Mouse (Mus musculus) left cerebral cortex, postnatal 36 days (tissue): Measurements from ENCODE around the gene Fmnl2. TPM values are rescaled to one million over a fixed set of nuclear protein-coding genes. Genes with fewer than 3 reads are reported as not detected.
A peak's percentile ranks its signal among the peaks of the same experiment; 100 is the strongest.

ENCODE experiments used
- DNase-seq, 2 experiments: peaks; one replicate each; pipeline ENCODE4 v3.0.0; 2021 to 2022; ENCODE audit warnings: low spot score in 2 of 2, mixed read lengths in 1 of 2
- intact Hi-C: fragments of 180-260 bp; cut with DNase I; formaldehyde crosslinking; loops from one replicate; pipeline ENCODE4 v1.15.1; 2025
- total RNA-seq, 2 experiments: library from RNA; stranded (reverse); gene quantifications; 2 replicates each; pipeline ENCODE4 v1.2.3; 2021

Gene Fmnl2
- total RNA-seq, 2 experiments from 2014 or later = 39.4 to 43.9 TPM

DNA sequence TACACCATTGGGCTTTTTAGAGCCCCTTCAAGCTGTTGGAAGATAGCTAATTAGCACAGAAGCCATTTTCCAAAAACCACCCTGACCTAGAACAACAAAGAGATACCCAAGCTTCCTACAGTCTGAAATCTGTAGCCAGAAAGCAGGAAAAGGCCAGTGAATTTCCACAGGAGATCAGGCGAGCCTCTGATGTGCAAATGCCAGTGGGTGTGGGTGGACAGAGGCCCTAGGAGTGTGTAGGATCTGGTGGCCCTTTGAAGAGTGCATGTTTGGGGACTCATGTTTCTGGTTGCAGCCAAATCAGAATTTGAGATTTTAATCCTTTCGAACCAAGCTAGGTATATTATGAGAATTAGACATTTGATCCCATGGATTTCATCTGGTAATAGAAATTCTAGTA is 88.4 kb downstream of the Fmnl2 start:
- intact Hi-C loops = no loop called here
- DNase-seq = no peak

DNA sequence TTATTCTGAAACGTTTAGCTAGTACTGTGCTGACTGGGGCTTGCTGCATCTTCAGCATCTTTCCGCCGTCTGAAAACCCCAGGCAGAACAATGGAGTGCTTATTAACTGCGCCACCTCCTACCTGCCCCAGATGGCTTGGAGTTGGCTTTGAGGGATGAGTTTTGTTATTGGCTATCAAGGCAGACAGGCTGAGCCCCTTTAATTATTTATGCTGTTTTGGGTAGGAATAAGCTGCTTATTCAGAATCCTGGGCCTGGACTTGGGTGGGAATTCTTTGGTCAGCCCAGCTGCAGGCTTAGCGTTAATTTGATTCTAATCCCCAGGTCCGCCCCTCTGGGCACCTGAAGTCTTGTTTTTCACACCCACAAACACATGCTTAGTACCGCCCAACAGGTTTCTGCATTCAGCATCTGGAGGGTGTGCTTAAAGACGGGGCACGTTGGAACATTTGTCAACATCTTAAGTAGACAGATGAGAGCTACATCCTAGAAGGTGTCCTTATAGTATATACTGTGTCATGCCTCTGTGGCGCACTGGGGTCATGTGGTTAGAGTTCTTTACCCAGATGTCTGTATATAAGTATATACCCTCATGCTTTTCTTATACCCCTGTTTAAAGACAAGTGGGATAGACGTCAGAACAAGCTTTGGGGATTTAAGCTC is 89.0 kb downstream of the Fmnl2 start:
- intact Hi-C loops = no loop called here
- no peak for DNase-seq

DNA sequence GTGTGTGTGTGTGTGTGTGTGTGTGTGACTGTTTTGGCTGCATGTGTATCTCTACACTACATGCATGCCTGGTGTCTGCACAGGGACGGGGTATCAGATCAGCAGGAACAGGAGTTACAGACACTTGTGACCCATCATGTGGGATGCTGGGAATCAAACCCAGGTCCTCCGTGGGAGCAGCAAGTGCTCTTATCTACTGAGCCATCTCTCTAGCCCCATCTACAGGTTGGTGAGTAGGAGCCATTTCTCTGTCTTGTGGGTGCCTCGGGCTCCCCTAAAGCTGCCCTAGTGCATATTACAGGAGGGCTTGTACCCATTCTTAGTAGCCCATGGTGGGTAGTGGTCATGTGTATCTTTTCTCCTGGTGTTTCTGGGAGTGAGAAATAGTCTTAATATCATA is 90.7 kb downstream of the Fmnl2 start:
- intact Hi-C loops = no loop called here
- no peak for DNase-seq

DNA sequence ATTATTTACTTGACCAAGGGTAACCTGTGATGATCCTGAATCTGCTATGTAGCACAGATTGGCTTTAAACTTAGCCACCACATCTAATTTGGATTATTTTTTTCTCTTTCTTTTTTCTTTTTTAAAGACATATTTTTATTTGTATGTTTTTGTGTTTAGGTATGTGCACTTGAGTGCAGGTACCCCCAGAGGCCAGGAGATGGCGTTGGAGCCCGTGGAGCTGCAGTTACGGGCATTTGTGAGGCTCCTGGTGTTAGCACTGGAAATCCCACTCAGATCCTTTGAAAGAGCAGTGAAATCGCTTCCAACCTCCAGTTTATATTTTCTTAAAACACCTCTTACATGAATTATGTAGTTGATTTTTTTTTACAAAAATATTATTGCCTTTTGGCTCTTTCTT is 91.9 kb downstream of the Fmnl2 start:
- no peak for DNase-seq
- intact Hi-C loops = no loop called here

DNA sequence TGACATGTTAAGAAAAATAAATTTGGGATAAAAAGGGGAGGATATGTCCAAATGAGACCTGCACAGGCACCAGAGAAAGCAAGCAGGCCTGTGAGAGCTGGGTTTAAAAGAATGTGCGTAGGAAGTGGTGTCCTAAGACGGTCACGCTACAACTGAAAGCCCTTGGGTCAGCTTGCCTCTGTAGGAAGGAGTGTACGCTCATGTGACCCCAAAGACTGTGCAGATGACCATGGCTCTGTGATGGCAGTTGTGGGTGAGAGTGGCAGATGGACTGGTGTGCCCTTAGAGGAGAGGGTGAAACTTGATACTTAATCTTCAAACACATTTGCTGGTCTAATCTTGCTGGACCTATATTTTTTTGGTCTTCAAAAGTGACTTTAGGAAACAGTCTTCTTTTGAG is 92.6 kb downstream of the Fmnl2 start:
- intact Hi-C loops = no loop called here
- DNase-seq = no peak

DNA sequence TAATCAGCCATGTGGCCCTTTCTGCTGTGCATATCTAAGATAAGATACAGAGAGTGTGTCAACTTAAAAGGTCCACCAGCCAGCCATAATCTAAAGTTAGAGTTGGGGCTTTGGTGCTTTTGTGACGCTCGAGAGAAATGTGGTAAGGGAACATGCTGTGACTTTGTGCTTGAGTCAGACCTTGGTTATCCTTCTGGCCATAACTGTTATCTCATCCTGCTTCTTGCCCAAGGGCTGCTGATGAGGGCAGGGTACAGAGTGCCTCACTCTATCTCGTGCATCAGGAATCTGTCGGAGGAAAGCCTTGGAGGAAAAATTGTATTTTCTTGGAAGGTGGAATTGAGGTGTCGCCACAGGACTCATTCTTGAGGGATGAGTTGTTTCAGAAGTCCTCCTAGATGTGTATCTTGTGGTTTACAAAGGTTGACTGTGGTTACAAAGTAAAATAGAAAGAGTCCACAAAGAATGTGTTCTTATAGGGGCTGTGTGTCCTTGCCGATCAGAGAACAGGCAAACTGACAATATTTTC is 94.6 kb downstream of the Fmnl2 start:
- no peak for DNase-seq
- intact Hi-C loops = no loop called here

DNA sequence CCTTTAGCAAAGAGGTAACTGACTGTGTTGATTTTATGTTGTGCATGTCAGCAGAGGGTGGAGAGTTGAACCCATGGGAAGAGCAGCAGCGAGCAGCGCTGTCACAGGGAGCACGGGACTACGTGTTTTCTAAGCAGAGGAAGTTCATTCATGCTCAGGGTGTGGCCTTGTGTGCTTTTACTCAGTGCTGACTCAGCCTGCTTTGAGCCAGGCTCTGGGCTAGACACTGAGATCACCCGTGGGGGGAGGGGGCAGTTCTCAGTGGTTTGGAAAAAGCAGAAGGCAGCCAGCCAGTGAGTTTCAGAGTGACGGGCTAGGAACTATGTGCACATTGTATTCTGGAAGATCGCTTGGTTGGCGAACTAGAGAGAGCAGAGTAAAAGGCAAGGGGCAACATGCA is 97.4 kb downstream of the Fmnl2 start:
- DNase-seq = peak in 1 of 2 experiments; percentile 68
- intact Hi-C loops = no loop called here

DNA sequence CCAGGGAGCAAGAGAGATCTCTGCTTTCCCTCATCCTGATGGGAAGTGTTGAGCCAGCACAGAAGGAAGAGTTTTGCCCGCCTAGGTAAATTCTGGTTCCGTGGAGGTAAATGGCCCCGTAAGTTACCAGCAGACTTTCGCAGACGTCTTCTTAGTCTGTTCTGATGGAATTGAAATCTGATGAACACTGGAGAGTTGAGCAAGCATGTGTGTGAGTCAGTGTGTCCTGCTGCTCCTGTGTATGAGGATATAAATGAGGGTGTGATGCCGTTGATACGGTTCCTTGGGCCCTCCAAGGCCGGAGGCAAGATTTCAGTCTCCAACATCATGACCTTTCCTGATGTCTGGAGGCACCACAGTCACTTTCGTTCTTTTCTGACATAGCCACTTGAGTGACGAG is 98.2 kb downstream of the Fmnl2 start:
- no peak for DNase-seq
- intact Hi-C loops = no loop called here

DNA sequence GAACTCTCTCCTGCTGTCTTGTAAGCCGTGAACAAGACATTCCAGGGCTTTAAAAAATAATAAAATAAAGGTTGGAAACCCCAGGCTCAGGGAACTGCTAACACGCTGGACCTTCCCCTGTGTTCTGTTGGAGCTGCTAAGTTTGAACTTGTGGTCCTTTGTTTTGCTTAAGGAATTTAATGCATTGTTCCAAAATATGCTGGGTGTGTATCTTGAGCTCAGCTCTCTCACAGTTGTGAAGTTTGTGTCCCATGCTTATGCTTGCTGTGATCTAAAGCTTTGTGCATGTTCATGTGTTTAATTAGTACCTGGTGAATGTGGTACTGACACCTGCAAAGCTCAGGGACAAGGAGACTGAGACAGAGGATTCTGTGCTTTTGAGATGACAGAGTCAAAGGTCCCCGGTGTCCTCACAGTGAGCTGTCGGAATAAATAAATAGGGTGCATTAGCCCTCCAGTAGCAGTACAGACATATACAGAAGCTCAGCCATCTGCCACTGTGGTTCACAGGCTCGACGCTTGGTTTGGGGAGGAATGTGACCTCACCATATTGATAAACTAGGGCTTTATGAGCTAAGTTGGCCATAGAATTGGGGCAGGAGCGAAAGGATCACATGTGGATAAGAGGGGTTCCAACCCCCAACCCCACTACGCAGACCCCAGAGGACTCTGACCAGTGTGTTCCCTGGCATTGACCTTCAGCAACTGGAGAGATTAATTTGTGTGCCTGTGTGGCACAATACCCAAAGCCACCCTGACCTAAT is 100.3 kb downstream of the Fmnl2 start:
- no peak for DNase-seq
- intact Hi-C loops = no loop called here

DNA sequence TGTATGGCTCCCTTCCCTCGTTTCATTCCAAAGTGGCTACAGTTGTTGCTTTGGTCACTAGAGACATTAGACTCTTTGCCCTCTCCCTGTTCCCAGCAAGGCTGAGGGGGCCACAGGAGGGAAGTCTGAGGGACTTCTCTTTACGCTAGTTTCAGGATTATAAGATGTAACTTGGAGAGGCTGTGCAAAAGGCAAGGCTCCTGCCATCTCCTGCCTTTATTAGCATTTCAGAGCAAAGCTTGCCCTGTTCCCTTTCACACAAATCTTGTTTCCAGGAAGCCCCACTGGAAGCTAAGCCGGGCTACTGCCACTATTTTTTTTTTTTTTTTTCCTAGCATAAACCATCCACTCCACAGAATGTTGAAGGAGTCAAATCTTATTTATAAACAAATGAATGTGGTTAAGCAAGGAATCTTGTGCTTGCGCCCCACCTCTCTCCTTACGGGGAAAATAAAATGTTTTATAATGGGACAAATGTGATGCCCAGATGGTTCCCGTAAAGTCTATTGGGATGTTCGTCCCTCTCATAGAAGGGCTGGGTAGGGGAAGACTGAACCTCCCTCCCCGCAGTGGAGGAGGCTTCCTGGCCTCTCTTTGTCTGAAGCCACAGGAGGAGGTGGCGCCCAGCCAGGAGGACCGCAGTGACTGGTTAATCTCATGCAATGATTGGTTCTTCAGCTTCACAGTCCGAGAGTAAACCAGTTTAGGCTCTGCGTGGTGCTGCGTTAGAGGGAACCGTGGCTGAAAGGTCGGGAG is 101.1 kb downstream of the Fmnl2 start:
- intact Hi-C loops = no loop called here
- DNase-seq = no peak

DNA sequence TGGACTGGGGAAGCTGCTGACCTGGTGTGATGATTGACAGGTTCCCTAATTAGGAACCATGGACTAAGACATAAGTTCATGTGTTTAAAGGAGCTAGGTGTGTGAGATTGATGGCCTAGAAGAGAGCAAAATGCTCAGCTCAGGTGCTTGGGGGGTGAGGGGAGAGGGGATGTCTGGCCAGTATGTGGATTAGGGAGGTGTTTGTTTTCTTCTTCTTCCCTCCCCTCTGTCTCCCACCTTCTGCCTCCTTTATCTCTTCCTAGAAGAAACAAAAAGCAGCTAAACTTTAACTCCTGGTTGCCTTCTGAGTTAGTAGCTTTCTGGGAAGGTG is 101.6 kb downstream of the Fmnl2 start:
- intact Hi-C loops = no loop called here
- DNase-seq = no peak

DNA sequence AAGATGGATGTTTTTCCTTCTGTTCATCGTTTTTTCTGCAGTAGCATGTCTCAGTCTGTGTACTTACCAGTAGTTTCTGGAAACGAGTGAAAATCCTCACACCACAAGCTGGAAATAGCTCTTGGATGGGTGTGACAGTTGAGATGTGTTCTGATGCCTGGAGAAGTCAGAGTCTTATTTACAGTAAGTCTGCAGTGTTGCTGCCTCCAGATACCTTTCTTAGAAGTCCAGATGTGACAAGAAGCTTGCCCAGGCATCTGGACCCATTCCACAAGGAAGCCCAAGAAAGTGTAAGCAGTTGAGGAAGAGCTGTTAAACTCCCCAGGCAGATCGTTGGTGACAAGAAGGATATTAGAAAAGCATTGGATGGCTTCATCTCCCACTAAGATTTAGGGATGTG is 102.3 kb downstream of the Fmnl2 start:
- intact Hi-C loops = no loop called here
- no peak for DNase-seq

DNA sequence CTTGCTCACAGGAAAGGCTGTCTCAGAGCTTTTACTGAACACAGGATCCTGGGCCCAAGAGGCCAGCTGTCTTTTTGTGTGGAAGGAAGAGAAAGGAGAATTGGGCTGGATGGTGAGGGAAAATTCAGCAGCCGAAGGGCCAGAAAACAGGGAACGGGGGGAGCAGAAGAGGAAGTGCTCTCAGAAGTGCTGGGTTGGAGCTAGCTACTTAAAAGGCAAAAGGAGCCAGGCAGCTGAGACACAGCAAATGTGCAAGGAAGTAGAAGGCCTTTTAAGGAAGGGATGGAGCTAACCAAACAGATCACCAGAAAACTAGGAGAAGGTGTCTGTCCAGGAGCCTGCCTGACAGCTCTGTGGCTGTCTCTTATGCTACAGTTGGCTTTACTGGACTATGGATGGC is 103.0 kb downstream of the Fmnl2 start:
- intact Hi-C loops = no loop called here
- DNase-seq = no peak

DNA sequence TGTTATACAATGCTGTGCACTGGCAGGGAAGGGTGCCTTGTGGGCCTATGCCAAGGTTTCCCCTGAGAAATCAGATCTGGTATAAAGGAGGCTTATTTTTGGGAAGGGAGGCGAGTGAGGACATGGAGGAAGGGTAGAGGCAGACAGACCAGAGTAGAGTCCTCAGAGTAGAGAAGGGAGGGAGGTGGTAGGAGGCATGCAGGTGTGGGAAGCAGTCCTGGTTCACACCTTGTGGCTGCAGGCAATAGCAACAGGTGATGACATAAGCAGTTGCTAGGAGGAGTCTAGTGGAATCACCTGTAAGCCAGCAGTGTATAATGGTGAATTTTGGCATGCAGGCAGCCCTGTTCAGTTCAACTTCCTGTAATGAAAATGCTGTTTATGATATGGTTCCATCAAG is 105.8 kb downstream of the Fmnl2 start:
- no peak for DNase-seq
- intact Hi-C loops = no loop called here

DNA sequence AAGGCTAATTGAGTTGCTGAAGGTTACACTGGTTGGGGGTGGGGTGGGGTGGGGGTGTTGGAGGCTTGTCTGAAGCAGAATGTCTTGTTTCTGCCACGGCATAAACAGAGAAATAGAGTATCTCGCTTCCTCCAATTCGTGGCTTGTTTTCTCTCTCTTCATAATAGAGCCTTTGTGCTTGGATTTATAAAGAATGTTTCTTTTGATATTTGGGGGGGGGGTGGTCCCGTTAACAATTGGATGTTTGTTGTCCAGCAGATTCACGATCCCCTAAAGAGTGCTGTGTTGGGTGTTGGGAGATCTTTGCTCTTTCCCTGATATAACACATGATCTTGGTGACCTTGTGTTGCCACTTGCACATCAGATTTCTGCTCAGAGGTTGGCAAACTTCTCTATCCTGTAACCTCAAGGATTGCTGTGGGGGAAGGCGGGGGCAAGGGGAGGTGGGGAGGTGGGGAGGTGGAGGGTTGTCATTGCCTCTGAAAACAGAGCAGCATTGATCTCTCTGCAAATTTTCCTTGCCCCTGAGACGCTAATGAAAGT is 106.8 kb downstream of the Fmnl2 start:
- intact Hi-C loops = no loop called here

DNA sequence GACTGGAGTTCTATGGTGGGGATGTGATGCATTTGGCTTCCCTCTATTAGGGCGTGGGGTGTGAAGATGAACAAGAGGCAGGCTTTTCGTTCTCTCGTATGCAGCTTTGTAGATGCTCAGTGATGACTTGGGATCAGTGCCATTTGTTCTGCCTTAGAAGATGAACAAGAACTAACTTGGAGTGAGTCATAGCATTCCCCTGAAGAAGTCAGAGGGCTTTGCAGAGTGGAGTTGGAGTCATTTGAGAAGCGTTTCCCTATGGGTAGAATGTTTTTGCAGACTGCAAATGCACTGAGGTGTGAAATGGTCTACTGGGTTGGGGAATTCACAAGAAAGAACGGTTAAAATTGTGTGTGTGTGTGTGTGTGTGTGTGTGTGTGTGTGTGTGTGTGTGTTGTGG is 108.6 kb downstream of the Fmnl2 start:
- intact Hi-C loops = no loop called here
- DNase-seq = no peak

More for the DNA sequence above, 106.8 kb downstream of the Fmnl2 start:
- no peak for DNase-seq

DNA sequence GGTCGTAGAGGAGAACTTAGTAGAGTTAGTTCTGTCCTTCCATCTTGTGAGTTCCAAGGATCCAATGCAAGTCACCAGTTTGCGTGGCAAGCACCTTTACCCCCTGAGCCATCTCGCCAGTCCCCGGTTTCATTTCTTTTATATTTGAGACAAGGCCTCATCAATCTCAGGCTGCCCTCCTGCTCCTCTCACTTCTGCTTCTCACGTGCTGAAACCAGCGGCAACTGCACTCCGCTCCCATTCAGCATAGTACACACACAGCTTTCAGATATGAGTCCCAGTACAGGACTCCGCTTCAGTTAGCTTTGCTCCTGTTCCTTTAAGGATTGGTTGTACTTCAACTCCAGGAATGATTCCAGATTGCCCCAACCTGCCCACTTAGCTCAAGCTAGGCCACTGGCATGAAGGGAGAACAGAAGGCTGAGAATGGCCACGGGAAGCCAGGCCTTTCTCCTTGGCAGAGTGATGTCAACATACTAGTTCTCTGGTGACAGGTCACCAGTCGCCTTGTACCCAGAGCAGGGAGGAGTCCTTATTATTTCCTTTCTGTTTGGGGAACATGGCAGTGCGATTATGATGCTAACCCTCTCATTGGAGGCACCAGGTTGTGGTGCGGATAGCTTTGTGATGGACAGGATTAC is 109.3 kb downstream of the Fmnl2 start:
- no peak for DNase-seq
- intact Hi-C loops = no loop called here

DNA sequence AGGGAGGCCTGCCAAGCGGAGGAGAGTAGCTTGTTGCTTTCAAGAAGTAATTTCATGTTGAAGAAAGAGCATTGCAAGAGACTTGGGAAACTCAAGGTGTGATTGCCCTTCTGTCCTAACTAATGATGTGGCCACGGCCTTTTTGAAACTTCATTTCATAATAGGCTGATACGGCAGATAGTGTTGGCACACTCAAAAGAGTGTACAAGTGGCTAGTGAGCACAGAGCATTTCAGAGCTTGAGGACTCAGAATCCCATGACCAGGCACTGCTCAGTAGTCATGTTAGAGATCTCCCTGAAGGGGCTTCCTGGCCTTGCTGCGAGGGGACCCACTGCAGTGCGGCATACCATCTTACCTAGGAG is 109.8 kb downstream of the Fmnl2 start:
- intact Hi-C loops = no loop called here

DNA sequence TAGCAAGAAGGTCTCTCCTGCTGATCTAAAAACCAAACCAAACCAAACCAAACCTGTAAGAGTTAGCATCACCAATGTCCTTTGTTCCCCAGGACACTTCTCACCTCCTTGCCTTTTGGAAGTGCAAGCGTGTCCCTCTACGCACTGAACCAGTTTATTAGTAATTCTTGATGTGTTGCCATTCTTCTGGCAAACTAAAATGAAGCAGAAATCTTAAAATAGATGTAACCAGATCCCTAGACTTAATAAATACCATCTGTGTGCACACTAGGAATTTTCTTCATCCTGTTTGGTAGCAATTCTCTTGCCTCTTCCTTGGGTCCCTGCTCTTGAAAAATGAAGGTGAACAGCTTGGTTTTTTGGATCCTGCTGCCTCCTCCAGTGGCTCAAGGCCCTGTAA is 111.2 kb downstream of the Fmnl2 start:
- intact Hi-C loops = no loop called here
- DNase-seq = no peak

More for the DNA sequence above, 109.8 kb downstream of the Fmnl2 start:
- DNase-seq = no peak

DNA sequence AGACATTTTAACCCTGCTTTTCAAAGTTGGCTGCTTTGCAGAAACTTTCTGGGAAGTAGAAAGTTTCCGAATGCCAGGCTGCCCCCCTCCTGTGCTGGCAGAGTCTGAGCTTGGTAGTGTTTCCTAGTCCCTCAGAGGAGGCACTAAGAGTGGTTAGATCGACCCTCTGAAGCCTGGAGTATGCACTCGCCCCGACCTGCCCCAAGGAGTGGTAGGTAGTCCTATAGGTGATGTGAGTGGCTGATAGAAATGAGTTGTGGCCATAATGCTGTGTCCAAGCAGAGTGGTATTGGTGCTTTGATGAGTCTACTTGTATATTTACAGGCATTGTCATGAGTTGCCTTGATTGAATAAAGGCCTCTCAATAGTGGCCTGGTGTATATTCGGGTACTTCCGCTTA is 116.4 kb downstream of the Fmnl2 start:
- DNase-seq = no peak
- intact Hi-C loops = no loop called here
